Mouse (Mus musculus) ES-Bruce4 (cell line): ENCODE results near the gene Fryl.

Experiments used
- CTCF ChIP-seq: IDR thresholded peaks from one replicate; pipeline ENCODE4 v1.8.1; 2011; ENCODE audit warnings: low read depth, low read length
- POLR2A ChIP-seq: IDR thresholded peaks from one replicate; pipeline ENCODE4 v1.8.1; 2011; ENCODE audit warnings: low read length; ENCODE audit not compliant: insufficient read depth

- no peak for TF ChIP-seq CTCF
- TF ChIP-seq POLR2A, result no peak
Measured at GRCm38 (mm10) chr5:72984091-72984490, 272.3 kb downstream of the Fryl start.
